Mouse (Mus musculus): Measurements from ENCODE around the gene Rassf7.

- TF ChIP-seq CTCF (IDR thresholded peaks at IDR 0.05; ENCODE audit: low read depth, low read length) (no peak), POLR2A (IDR thresholded peaks at IDR 0.05; ENCODE audit: extremely low read depth, insufficient read depth, low read length) (no peak)
Measured at GRCm38 (mm10) chr7:141227796-141228195, 12.1 kb downstream of the Rassf7 start.

All from liver, adult 2 months (tissue).